9 mouse cellular contexts compared by ENCODE assay signal in genomic region chr10:44427891-44428361, GRCm38 (mm10).
DNase-seq lines count a peak whose midpoint lies in the region; ATAC-seq and TF ChIP-seq lines count a peak whose summit lies in the region.
"Had no signal": no experiment of that assay in that cellular context is flagged by ENCODE, and none has a peak within 500 bp of the region (broad histone marks: within the 10 kb centered on the region; RNA-seq: fewer than 3 reads in every experiment).

No protein-coding gene starts in this region.

- no peak overlapping the region for H3K27ac ChIP-seq in liver, postnatal 0 days (ENCODE audit: low read depth)
- H3K27ac ChIP-seq in liver, embryonic 11.5 days (ENCODE audit: low read depth, low read length), result no peak overlapping the region
- H3K27ac ChIP-seq in embryonic facial prominence, embryonic 14.5 days (replicated peaks; ENCODE audit: low read depth, low read length), result 0 out of 2 replicates have a peak overlapping the region, but pooled peaks have one; percentile 24
- H3K27ac ChIP-seq in kidney, embryonic 15.5 days, result peak overlapping the region; percentile 64
- no peak overlapping the region for H3K27ac ChIP-seq in midbrain, embryonic 15.5 days
- H3K27ac ChIP-seq: heart, embryonic 13.5 days had no signal

- DNase-seq in liver, postnatal 0 days, result no peak
- DNase-seq in liver, embryonic 11.5 days (ENCODE audit: low spot score), result no peak
- peak; percentile 76 for DNase-seq in embryonic facial prominence, embryonic 14.5 days (ENCODE audit: low spot score)
- DNase-seq in cerebellum, adult 9-10 months, result no peak
- no peak for DNase-seq in frontal cortex, postnatal 25 days (ENCODE audit: low spot score in 2 of 2)
- DNase-seq in spleen, postnatal 4 days (ENCODE audit: low spot score in 2 of 2), result no peak

- H3K9ac ChIP-seq in liver, postnatal 0 days (replicated peaks), result no peak overlapping the region
- H3K9ac ChIP-seq in liver, embryonic 11.5 days (ENCODE audit: low read depth, low read length), result no peak overlapping the region
- H3K9ac ChIP-seq in embryonic facial prominence, embryonic 14.5 days (ENCODE audit: low read depth, low read length), result no peak overlapping the region
- no peak overlapping the region for H3K9ac ChIP-seq in kidney, embryonic 15.5 days
- no peak overlapping the region for H3K9ac ChIP-seq in midbrain, embryonic 15.5 days
- H3K9ac ChIP-seq: heart, embryonic 13.5 days had no signal

- no peak for TF ChIP-seq EP300 in liver, postnatal 0 days (IDR thresholded peaks at IDR 0.05; ENCODE audit: low read depth)

- no peak overlapping the region for H3K4me3 ChIP-seq in liver, postnatal 0 days (ENCODE audit: low read depth, low read length)
- H3K4me3 ChIP-seq in liver, embryonic 11.5 days (ENCODE audit: low read depth, low read length), result no peak overlapping the region
- H3K4me3 ChIP-seq in embryonic facial prominence, embryonic 14.5 days (ENCODE audit: low read depth, low read length), result no peak overlapping the region
- H3K4me3 ChIP-seq in kidney, embryonic 15.5 days (replicated peaks), result no peak overlapping the region
- H3K4me3 ChIP-seq in midbrain, embryonic 15.5 days, result no peak overlapping the region
- H3K4me3 ChIP-seq: heart, embryonic 13.5 days had no signal

- TF ChIP-seq CTCF in liver, postnatal 0 days (IDR thresholded peaks at IDR 0.05; ENCODE audit: low read depth), result no peak

- peak; percentile 29; the same call in 1 of the 2 replicates for ATAC-seq in liver, postnatal 0 days
- no peak for ATAC-seq in liver, embryonic 11.5 days (replicated peaks; ENCODE audit: low FRiP score)
- peak; percentile 94 for ATAC-seq in embryonic facial prominence, embryonic 14.5 days (ENCODE audit: low read depth)
- ATAC-seq in kidney, embryonic 15.5 days (replicated peaks; ENCODE audit: low FRiP score), result peak; percentile 95
- 0 out of 2 replicates have a peak, but pooled peaks have one; percentile 45 for ATAC-seq in midbrain, embryonic 15.5 days (replicated peaks)

- H3K9me3 ChIP-seq in liver, postnatal 0 days (ENCODE audit: low read length), result no peaks in the 10 kb centered on the region
- H3K9me3 ChIP-seq in liver, embryonic 11.5 days (ENCODE audit: control insufficient read depth, low read length), result no peaks in the 10 kb centered on the region
- no peaks in the 10 kb centered on the region for H3K9me3 ChIP-seq in embryonic facial prominence, embryonic 14.5 days (ENCODE audit: control insufficient read depth, low read length)
- H3K9me3 ChIP-seq in kidney, embryonic 15.5 days (replicated peaks), result no peaks in the 10 kb centered on the region
- H3K9me3 ChIP-seq in midbrain, embryonic 15.5 days, result no peaks in the 10 kb centered on the region
- H3K9me3 ChIP-seq: heart, embryonic 13.5 days had no signal

- H3K27me3 ChIP-seq in liver, postnatal 0 days (ENCODE audit: insufficient read depth, low read length), result no peaks in the 10 kb centered on the region
- 0 out of 2 replicates have a peak, but pooled peaks cover 2% of the 10 kb centered on the region for H3K27me3 ChIP-seq in liver, embryonic 11.5 days (replicated peaks; ENCODE audit: control insufficient read depth, insufficient read depth, low read length)
- no peaks in the 10 kb centered on the region for H3K27me3 ChIP-seq in embryonic facial prominence, embryonic 14.5 days (replicated peaks; ENCODE audit: control insufficient read depth, insufficient read depth, low read length)
- H3K27me3 ChIP-seq in kidney, embryonic 15.5 days, result no peaks in the 10 kb centered on the region
- no peaks in the 10 kb centered on the region for H3K27me3 ChIP-seq in midbrain, embryonic 15.5 days (replicated peaks)
- H3K27me3 ChIP-seq: heart, embryonic 13.5 days had no signal

- no peaks in the 10 kb centered on the region for H3K36me3 ChIP-seq in liver, postnatal 0 days (replicated peaks; ENCODE audit: insufficient read depth, low read length)
- H3K36me3 ChIP-seq in liver, embryonic 11.5 days (ENCODE audit: control insufficient read depth, insufficient read depth, low read length), result no peaks in the 10 kb centered on the region
- no peaks in the 10 kb centered on the region for H3K36me3 ChIP-seq in embryonic facial prominence, embryonic 14.5 days (ENCODE audit: control insufficient read depth, insufficient read depth, low read length)
- H3K36me3 ChIP-seq in kidney, embryonic 15.5 days, result no peaks in the 10 kb centered on the region
- H3K36me3 ChIP-seq in midbrain, embryonic 15.5 days (replicated peaks), result no peaks in the 10 kb centered on the region
- H3K36me3 ChIP-seq: heart, embryonic 13.5 days had no signal

- H3K4me2 ChIP-seq in liver, postnatal 0 days (ENCODE audit: low read depth, low read length), result no peak overlapping the region
- H3K4me2 ChIP-seq in liver, embryonic 11.5 days, result no peak overlapping the region
- no peak overlapping the region for H3K4me2 ChIP-seq in embryonic facial prominence, embryonic 14.5 days (ENCODE audit: low read depth, low read length)
- no peak overlapping the region; the same call in 1 of the 2 replicates for H3K4me2 ChIP-seq in kidney, embryonic 15.5 days
- H3K4me2 ChIP-seq in midbrain, embryonic 15.5 days, result no peak overlapping the region

- 67% methylated on average over 12 of the region's 12 CpGs for WGBS in liver, postnatal 0 days (ENCODE audit: insufficient replicate concordance)
- WGBS in liver, embryonic 11.5 days, result 76% methylated on average over 12 of the region's 12 CpGs
- WGBS in embryonic facial prominence, embryonic 14.5 days, result 52% methylated on average over 12 of the region's 12 CpGs
- WGBS in kidney, embryonic 15.5 days, result 42% methylated on average over 12 of the region's 12 CpGs
- 25% methylated on average over 12 of the region's 12 CpGs for WGBS in midbrain, embryonic 15.5 days

- H3K4me1 ChIP-seq in liver, postnatal 0 days (ENCODE audit: insufficient read depth), result no peaks in the 10 kb centered on the region
- no peaks in the 10 kb centered on the region for H3K4me1 ChIP-seq in liver, embryonic 11.5 days (replicated peaks; ENCODE audit: control insufficient read depth, insufficient read depth, low read length)
- H3K4me1 ChIP-seq in embryonic facial prominence, embryonic 14.5 days (ENCODE audit: control insufficient read depth, insufficient read depth, low read length), result no peaks in the 10 kb centered on the region
- no peaks in the 10 kb centered on the region for H3K4me1 ChIP-seq in kidney, embryonic 15.5 days
- H3K4me1 ChIP-seq in midbrain, embryonic 15.5 days, result no peaks in the 10 kb centered on the region

Comparison
In these comparisons a context has a peak if more than half of its experiments do, and no peak if none do; other contexts are left out.
1. H3K27ac ChIP-seq: peak in embryonic facial prominence, embryonic 14.5 days (single experiment) and kidney, embryonic 15.5 days (single experiment); none in liver, postnatal 0 days (single experiment), liver, embryonic 11.5 days (single experiment) and midbrain, embryonic 15.5 days (single experiment).